Mouse (Mus musculus) ES-E14 (cell line): ENCODE measurements around the gene Lmo1.

Experiments used
- HCFC1 ChIP-seq: IDR thresholded peaks from 2 replicates; pipeline ENCODE4 v1.6.1; 2012; ENCODE audit warnings: low read length, inconsistent platforms, borderline replicate concordance; ENCODE audit not compliant: insufficient read depth
- MAFK ChIP-seq: IDR thresholded peaks from 2 replicates; pipeline ENCODE4 v1.6.1; 2014; ENCODE audit warnings: mild to moderate bottlenecking, low read depth, low read length, inconsistent platforms; ENCODE audit not compliant: insufficient read depth

DNA sequence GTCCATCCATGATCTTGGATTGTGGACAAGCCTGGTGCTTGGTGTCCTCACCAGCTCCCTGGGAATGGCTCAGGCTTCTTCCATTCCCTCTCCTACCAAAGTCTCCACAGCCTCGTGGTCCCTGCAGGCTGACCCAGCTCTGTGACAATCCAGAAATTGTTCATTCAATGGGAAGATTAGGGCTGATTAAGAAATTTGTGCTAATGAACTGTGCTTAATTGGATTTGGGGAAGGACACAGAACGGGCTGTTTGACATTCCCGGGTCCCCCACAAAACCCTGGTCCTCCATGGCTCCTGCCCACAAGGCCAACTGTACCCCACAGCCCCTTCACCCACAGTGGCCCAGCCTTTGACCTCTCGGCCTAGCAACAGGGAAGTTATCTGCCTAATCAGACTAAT is 32.8 kb upstream of the Lmo1 start:
- TF ChIP-seq HCFC1 = no peak
- TF ChIP-seq MAFK = no peak
